Mouse (Mus musculus) thymus, adult 2 months (tissue): ENCODE measurements around the gene Cbfa2t2.

Experiments used
- CTCF ChIP-seq: fragments of 200-500 bp; IDR thresholded peaks from 2 replicates; pipeline ENCODE4 v1.5.1; 2012; ENCODE audit warnings: mild to moderate bottlenecking, control low read depth, low read length, moderate library complexity, borderline replicate concordance; ENCODE audit not compliant: control insufficient read depth, poor library complexity, insufficient read depth; ENCODE audit errors: extremely low read depth
- POLR2A ChIP-seq: fragments of 200-500 bp; IDR thresholded peaks from 2 replicates; pipeline ENCODE4 v1.6.1; 2012; ENCODE audit warnings: mild to moderate bottlenecking, low read length, control low read depth, moderate library complexity; ENCODE audit not compliant: control insufficient read depth, poor library complexity, insufficient read depth; ENCODE audit errors: extremely low read depth

DNA sequence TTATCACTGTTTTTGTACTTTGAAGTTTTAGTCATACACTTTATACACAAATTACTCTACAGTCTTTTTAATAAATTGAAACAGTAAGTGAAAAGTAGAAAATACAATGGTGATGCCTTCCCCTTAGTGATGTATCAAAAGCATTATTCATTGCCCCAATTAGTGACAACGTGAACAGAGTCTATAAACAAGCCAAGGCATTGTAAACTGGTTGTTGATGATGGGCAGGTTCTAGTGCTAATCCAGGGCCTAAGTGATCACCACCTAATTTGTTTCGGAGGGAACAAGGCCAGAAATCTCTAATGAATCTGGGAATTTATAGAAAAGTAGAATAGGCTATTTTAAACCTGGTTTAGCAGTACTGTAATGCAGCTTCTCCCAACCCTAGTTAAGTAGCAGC, 70.8 kb downstream of the Cbfa2t2 start:
- no peak for TF ChIP-seq POLR2A
- TF ChIP-seq CTCF: no peak
